Mouse (Mus musculus): Measurements from ENCODE around the gene Chka.
A peak's percentile ranks its signal among the peaks of the same experiment; 100 is the strongest.

Chka gene

GRCm38 (mm10) chr19:3846676-3847604 is 4.6 kb upstream of the Chka start:
- no peak for DNase-seq

- no peak for DNase-seq
Observed at GRCm38 (mm10) chr19:3847711-3848110, 3.9 kb upstream of the Chka start.

DNA sequence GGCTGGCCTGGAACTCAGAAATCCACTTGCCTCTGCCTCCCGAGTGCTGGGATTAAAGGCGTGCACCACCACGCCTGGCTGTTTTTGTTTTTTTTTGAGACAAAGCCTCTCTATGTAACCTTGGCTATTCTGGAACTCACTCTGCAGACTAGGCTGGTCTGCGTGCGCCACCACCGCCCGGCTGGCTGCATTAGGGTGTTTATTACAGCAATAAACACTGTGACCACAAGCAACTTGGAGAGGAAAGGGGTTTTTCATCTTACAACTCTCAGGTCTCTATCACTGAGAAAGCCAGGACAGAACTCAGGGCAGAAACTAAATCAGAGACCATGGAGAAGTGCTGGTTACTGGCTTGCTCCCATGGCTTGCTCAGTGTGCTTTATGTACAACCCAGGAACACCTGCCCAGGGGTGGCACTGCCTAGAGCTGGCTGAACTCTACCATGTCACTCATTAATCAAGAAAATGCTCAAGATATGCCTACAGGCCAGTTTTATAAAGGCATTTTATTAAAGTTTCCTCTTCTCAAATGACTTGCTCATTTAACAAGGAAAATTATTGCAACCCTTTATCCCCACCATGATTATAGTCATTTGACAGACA is 3.3 kb upstream of the Chka start:
- DNase-seq = peak; percentile 62

- DNase-seq = no peak
Observed at GRCm38 (mm10) chr19:3849251-3849650, 2.3 kb upstream of the Chka start.

DNA sequence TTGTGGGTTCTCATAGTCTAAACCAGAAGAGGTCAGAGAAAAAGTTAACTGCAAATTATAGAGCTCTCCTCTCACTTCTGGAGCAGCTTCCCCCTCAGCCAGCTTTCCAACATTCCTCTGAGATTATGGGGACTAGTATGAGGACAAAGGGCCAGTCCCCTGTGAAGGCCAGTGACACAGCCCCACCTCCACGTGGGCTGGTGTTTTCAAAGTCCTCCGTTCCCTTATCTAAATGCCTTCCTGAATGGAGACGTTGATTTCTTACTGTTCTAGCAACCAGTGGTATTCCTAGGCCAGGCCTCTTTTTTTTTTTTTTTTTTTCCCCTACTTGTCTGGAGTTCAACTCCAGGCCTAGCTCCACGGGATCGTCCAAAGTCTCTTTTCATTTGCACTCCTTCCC is 1.5 kb upstream of the Chka start:
- no peak for DNase-seq

DNA sequence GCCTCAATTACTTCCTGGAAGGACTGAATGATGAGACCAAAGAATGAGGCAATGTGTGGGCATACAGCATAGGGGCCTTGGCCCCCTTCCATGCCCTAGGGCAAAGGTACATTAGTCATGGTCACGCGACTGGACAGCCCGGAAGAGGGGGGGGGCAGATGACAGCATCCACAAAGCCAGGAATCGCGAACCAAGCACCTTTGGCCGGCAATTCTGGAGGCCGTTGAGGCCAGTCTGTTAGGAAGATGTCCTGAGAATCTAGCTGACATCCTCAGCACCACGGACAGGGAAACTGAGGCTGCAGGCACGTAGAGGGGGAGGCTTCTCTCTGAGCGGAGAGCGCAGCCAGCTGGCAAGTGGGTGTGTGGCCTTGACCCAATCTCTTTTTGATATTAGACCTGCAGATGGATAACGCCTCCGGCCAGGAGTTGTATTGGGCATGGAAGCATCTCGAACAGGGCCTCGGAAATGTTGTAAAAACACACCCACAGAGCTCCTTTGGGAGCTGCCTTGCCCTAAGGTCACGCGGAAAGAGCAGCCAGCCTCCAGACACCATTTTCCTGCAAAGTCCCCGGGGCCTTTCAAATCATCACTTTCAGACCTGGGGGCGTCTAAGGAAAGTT is 615 bp upstream of the Chka start:
- peak; percentile 90 for DNase-seq

DNA sequence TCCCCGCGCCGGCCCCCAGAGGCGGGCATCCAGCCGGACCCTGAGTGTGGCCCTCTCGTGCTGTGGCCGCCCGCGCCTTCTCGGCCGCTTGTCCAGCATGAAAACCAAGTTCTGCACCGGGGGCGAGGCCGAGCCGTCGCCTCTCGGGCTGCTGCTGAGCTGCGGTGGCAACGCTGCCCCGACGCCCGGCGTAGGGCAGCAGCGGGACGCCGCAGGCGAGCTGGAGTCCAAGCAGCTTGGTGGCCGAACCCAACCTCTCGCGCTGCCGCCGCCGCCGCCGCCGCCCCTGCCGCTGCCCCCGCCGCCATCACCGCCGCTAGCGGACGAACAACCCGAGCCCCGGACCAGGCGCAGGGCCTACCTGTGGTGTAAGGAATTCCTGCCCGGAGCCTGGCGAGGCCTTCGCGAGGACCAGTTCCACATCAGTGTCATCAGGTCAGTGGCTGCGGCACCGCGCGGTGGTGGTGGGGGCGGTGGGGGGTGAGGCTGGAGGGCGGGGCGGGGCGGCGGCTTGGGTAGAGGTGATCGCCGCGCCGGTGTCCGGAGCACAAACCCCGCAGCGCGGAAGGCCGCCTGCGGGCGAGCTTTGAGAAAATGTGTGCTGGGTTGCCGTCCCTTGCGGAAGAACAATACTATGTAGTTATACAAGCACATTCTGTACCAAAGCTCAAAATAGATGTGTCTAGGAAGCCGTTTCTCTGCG is 557 bp downstream of the Chka start:
- peak; percentile 64 for DNase-seq

- no peak for DNase-seq
Observed at GRCm38 (mm10) chr19:3853121-3853520, 1.5 kb downstream of the Chka start.

DNA sequence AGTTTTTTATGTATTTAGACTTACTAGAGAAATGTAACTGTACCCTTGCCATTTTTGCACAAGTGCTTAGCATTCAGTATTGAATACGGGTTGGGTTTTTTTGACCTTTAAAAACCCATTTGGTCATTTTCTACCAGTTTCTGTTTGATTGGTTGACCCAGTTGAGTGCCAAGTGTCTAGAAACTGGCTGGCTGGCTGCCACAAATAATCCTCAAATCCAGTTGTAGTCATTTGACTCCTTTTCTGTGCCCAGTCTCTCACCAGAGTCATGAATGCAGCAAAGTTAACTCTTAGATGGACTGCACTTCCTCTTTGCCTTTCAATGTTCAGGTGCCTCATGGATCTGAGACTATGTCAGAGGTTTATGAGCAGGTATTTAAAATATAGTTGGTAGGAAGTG is 2.3 kb downstream of the Chka start:
- peak; percentile 49 for DNase-seq

GRCm38 (mm10) chr19:3855091-3855490 is 3.5 kb downstream of the Chka start:
- DNase-seq = peak; percentile 72

DNA sequence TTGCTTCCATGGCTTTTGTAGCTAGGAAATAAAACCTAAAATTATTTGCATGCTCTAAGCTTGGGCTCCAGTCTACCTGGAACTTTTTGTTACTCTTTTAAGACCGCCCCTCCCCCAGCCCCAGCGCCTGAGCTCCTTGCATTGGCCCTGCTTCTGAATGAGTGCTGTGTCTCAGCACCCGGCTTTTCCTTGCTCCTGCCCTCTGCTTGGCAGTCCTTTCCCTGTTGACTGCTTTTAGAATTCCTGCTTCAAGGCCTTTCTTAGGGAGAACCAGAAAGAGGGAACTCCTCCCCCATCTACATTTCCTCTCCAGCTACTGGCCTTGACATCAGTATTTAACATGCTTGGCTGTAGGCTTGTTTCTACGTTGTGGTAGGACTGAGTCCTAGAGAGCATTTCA is 4.0 kb downstream of the Chka start:
- no peak for DNase-seq

- no peak for DNase-seq
Observed at GRCm38 (mm10) chr19:3857220-3857619, 5.6 kb downstream of the Chka start.

GRCm38 (mm10) chr19:3862713-3863112 is 11.1 kb downstream of the Chka start:
- DNase-seq = no peak

DNA sequence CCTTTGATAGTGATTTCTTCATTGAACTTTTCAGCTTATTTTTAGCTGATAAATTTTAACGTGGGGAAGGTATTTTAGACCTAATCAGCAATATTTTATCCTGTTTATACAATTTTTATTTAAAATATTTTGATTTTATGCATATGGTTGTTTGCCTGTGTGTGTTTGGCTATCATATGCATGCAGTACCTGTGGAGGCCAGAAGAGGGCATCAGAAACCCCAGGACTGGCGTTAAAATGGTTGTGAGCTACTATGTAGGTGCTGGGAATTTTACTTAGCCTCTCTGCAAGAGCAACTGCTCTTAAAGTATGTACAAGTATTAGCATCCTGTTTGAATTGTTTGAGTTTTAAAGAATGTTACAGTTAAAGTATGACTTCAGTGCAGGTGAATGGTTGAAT is 13.4 kb downstream of the Chka start:
- DNase-seq = no peak

DNA sequence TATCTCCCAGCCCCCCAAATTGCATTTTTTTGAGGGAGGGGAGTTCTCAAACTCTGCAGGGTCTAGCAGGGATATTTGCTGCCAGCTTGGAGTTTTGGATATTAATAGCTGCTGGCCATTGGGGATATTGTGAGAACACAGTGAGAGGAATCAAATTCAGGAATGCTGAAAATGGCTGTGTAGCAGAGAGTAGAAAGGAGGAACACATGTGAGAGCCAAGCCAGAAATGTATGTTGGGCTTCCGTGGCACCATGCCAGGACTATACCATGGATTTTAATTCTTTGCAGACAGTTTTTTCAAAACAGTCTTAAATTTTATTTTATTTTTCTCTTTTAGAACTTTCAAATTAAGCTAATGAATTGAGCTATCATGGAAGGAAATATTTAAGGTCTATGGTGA is 16.7 kb downstream of the Chka start:
- no peak for DNase-seq

- DNase-seq = no peak
Observed at GRCm38 (mm10) chr19:3871468-3871867, 19.9 kb downstream of the Chka start.

DNA sequence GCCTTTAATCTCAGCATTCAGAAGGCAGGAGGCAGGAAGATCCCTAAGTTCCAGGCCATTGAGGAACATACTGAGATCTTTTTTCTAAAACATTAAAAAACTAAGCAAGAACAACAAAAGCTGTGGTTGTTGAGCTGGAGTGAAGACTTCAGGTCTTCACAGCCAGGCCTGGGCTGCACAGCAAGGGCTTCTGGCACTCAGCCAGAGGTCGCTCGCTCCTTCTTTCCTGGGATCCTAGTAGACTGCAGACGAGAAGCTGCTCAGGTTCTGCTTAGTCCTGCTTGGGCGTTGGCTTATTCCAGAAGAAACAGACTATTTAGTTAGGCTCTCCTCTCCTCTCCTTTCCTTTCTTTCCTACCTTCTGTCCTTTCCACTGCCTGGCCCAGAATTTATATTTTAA is 20.8 kb downstream of the Chka start:
- DNase-seq = peak; percentile 72

- DNase-seq = no peak
Observed at GRCm38 (mm10) chr19:3875045-3875444, 23.5 kb downstream of the Chka start.

GRCm38 (mm10) chr19:3880054-3880848 is 28.7 kb downstream of the Chka start:
- DNase-seq = peak; percentile 68

DNA sequence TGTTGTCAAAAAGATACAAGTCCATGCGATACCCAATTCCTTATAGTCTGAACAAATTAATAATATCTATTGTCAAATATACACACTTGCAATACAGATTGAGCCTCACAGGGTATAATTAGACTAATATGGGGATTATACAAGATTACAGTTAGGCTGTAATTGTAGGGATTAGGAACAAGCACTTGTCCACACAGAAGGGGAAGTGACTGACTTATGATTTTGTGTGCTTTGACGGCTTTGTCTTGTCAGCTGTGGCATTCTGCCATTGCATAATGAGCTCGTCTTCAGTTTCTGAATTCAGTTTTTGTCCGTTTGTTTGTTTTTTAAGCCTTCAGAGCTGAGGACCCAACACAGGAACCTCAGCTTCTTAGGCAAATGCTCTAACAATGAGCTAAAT is 30.6 kb downstream of the Chka start:
- DNase-seq = no peak

DNA sequence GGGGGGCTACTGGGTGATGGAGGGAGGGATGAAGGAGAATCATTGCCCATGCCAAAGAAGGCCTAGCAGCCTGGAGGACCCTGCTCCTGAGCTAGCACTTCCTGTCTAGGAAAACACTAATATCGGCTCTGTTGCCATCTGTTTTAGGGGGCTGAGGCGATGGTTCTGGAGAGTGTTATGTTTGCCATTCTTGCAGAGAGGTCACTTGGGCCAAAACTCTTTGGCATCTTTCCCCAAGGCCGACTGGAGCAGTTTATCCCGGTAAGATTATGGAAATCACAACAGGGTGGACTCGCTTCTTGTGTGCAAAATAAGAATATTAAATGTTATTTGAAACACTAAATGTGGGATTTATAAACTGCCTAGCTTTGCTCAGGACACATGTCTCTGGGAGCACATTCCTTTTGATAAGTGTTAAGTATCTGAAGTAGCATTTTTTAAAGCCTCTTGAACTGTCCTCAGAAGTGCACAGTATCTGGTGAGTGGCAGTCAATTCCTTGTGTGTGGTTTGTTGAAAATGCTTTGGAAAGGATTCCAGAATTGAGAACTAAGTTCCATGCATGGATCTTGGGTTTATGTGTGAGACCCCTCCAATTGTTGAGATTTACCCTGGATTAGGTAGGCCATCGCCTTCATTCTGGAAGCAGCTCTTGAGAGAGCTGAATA is 32.9 kb downstream of the Chka start:
- no peak for DNase-seq

GRCm38 (mm10) chr19:3889096-3889495 is 37.5 kb downstream of the Chka start:
- no peak for DNase-seq

Data from kidney, postnatal 14 days (tissue).